Mouse (Mus musculus) kidney, embryonic 16.5 days (tissue): ENCODE data around the gene Ostn. TPM values are rescaled to one million over a fixed set of nuclear protein-coding genes. Genes with fewer than 3 reads are reported as not detected.
A peak's percentile ranks its signal among the peaks of the same experiment; 100 is the strongest.

ENCODE experiments used
- ATAC-seq: fragments of 200-750 bp; cut with Nextera tagmentation; 2 replicates; pipeline ENCODE4 v1.8.0; 2017; ENCODE audit warnings: moderate TSS enrichment; ENCODE audit not compliant: low FRiP score, low TSS enrichment
- H3K27ac ChIP-seq: fragments of 300-500 bp; sonication (generic); 2 replicates; pipeline ENCODE4 v1.5.1; 2014; ENCODE audit warnings: low read length
- H3K27me3 ChIP-seq: fragments of 300-500 bp; sonication (generic); 2 replicates; pipeline ENCODE4 v1.6.1; 2014; ENCODE audit warnings: low read length, control low read depth, mixed read lengths; ENCODE audit not compliant: insufficient read depth
- H3K36me3 ChIP-seq: fragments of 300-500 bp; sonication (generic); 2 replicates; pipeline ENCODE4 v1.6.1; 2014; ENCODE audit warnings: low read length, control low read depth, mixed read lengths; ENCODE audit not compliant: insufficient read depth
- H3K4me1 ChIP-seq: fragments of 300-500 bp; sonication (generic); 2 replicates; pipeline ENCODE4 v1.6.1; 2014; ENCODE audit warnings: low read length, control low read depth, mixed read lengths; ENCODE audit not compliant: insufficient read depth
- H3K4me2 ChIP-seq: fragments of 300-500 bp; sonication (generic); replicated peaks from 2 replicates; pipeline ENCODE4 v1.6.1; 2014; ENCODE audit warnings: low read depth, low read length
- H3K4me3 ChIP-seq: fragments of 300-500 bp; sonication (generic); 2 replicates; pipeline ENCODE4 v1.5.1; 2014; ENCODE audit warnings: mild to moderate bottlenecking, low read length
- H3K9ac ChIP-seq: fragments of 300-500 bp; sonication (generic); replicated peaks from 2 replicates; pipeline ENCODE4 v1.6.1; 2014; ENCODE audit warnings: low read length
- H3K9me3 ChIP-seq: fragments of 300-500 bp; sonication (generic); 2 replicates; pipeline ENCODE4 v1.6.1; 2016; ENCODE audit warnings: low read length, control low read depth
- WGBS: fragments of 180-500 bp; shearing (Covaris S2); extraction: QIAGEN DNeasy Blood & Tissue Kit; methylation state at CpG from one replicate; pipeline ENCODE4 v1.1.7; 2014; 5-methylcytosine and 5-hydroxymethylcytosine counted together
- polyA plus RNA-seq: library from polyadenylated mRNA; unstranded; fragments of >200 nt; fragmentation: Nextera tagmentation; extraction: Ambion mirVana; gene quantifications from 2 replicates; pipeline ENCODE4 v1.2.1, GENCODE M21; 2015

Gene Ostn
- polyA plus RNA-seq, 1 experiment from 2014 or later = 0.11 TPM

GRCm38 (mm10) chr16:27349878-27350532, 42.7 kb downstream of the Ostn start:
- no peak for ATAC-seq
- WGBS = 87% methylated on average over 7 of the region's 7 CpGs
- Histone ChIP-seq H3K9ac (no peak overlapping the region), H3K9me3 (no peaks in the 10 kb centered on the region), H3K27me3 (no peaks in the 10 kb centered on the region), H3K4me2 (no peak overlapping the region), H3K4me1 (no peaks in the 10 kb centered on the region), H3K4me3 (no peak overlapping the region), H3K27ac (no peak overlapping the region), H3K36me3 (no peaks in the 10 kb centered on the region)

GRCm38 (mm10) chr16:27354464-27354863, 47.2 kb downstream of the Ostn start:
- 41% methylated on average over 2 of the region's 2 CpGs for WGBS
- no peak overlapping the region for H3K9ac ChIP-seq
- H3K4me1 ChIP-seq = no peaks in the 10 kb centered on the region
- H3K27ac ChIP-seq = no peak overlapping the region
- no peak for ATAC-seq
- no peak overlapping the region for H3K4me3 ChIP-seq
- no peaks in the 10 kb centered on the region for H3K9me3 ChIP-seq
- no peaks in the 10 kb centered on the region for H3K27me3 ChIP-seq
- no peak overlapping the region for H3K4me2 ChIP-seq
- no peaks in the 10 kb centered on the region for H3K36me3 ChIP-seq

- no peak overlapping the region for H3K4me3 ChIP-seq
- ATAC-seq = no peak
- no peaks in the 10 kb centered on the region for H3K36me3 ChIP-seq
- H3K4me2 ChIP-seq = no peak overlapping the region
- no peaks in the 10 kb centered on the region for H3K9me3 ChIP-seq
- H3K4me1 ChIP-seq = no peaks in the 10 kb centered on the region
- no peak overlapping the region for H3K27ac ChIP-seq
- no peak overlapping the region for H3K9ac ChIP-seq
- no peaks in the 10 kb centered on the region for H3K27me3 ChIP-seq
- WGBS = 90% methylated on average over 1 of the region's 1 CpGs
These were observed 52.8 kb downstream of the Ostn start for GRCm38 (mm10) chr16:27360059-27360458.

GRCm38 (mm10) chr16:27370191-27370590, 62.9 kb downstream of the Ostn start, which contains the start of gene Uts2b:
TSS of gene Uts2b (minus strand) at chr16:27370239.
- H3K27me3 ChIP-seq = no peaks in the 10 kb centered on the region
- ATAC-seq = no peak
- H3K36me3 ChIP-seq = no peaks in the 10 kb centered on the region
- no peak within 1 kb of the TSS for H3K27ac ChIP-seq
- H3K9ac ChIP-seq = no peak within 1 kb of the TSS
- no peak within 1 kb of the TSS for H3K4me3 ChIP-seq
- WGBS = 73% methylated on average over 8 of the region's 8 CpGs
- H3K4me2 ChIP-seq = no peak within 1 kb of the TSS
- H3K4me1 ChIP-seq = 0 out of 2 replicates have a peak, but pooled peaks cover 4% of the 10 kb centered on the region
- no peaks in the 10 kb centered on the region for H3K9me3 ChIP-seq

GRCm38 (mm10) chr16:27370700-27371099, 63.4 kb downstream of the Ostn start:
- WGBS = 50% methylated on average over 2 of the region's 2 CpGs
- Histone ChIP-seq H3K4me3 (no peak overlapping the region), H3K36me3 (no peaks in the 10 kb centered on the region), H3K27me3 (no peaks in the 10 kb centered on the region), H3K27ac (no peak overlapping the region), H3K9ac (no peak overlapping the region), H3K9me3 (no peaks in the 10 kb centered on the region), H3K4me1 (0 out of 2 replicates have a peak, but pooled peaks cover 7% of the 10 kb centered on the region), H3K4me2 (no peak overlapping the region)
- ATAC-seq = no peak

- no peak overlapping the region for H3K9ac ChIP-seq
- 0 out of 2 replicates have a peak, but pooled peaks cover 9% of the 10 kb centered on the region for H3K4me1 ChIP-seq
- no peak for ATAC-seq
- H3K9me3 ChIP-seq = no peaks in the 10 kb centered on the region
- no peak overlapping the region for H3K27ac ChIP-seq
- no peak overlapping the region for H3K4me3 ChIP-seq
- H3K27me3 ChIP-seq = no peaks in the 10 kb centered on the region
- no peak overlapping the region for H3K4me2 ChIP-seq
- no peaks in the 10 kb centered on the region for H3K36me3 ChIP-seq
- WGBS = 65% methylated on average over 3 of the region's 3 CpGs
These were observed 66.8 kb downstream of the Ostn start for GRCm38 (mm10) chr16:27374139-27374538.

GRCm38 (mm10) chr16:27375318-27375717, 68.0 kb downstream of the Ostn start:
- Histone ChIP-seq H3K27ac (peak overlapping the region; percentile 68), H3K4me1 (0 out of 2 replicates have a peak, but pooled peaks cover 9% of the 10 kb centered on the region), H3K9ac (no peak overlapping the region), H3K27me3 (no peaks in the 10 kb centered on the region), H3K36me3 (no peaks in the 10 kb centered on the region), H3K9me3 (no peaks in the 10 kb centered on the region), H3K4me2 (no peak overlapping the region), H3K4me3 (no peak overlapping the region)
- peak; percentile 91 for ATAC-seq
- 76% methylated on average over 2 of the region's 2 CpGs for WGBS

GRCm38 (mm10) chr16:27376556-27376955, 69.3 kb downstream of the Ostn start:
- Histone ChIP-seq H3K27me3 (no peaks in the 10 kb centered on the region), H3K36me3 (no peaks in the 10 kb centered on the region)
- no peak for ATAC-seq

GRCm38 (mm10) chr16:27382217-27382616, 74.9 kb downstream of the Ostn start:
- H3K4me2 ChIP-seq = no peak overlapping the region
- no peaks in the 10 kb centered on the region for H3K9me3 ChIP-seq
- H3K4me1 ChIP-seq = peaks cover 4% of the 10 kb centered on the region
- H3K9ac ChIP-seq = no peak overlapping the region
- no peak overlapping the region for H3K27ac ChIP-seq
- 82% methylated on average over 4 of the region's 4 CpGs for WGBS
- no peaks in the 10 kb centered on the region for H3K27me3 ChIP-seq
- no peak for ATAC-seq
- no peaks in the 10 kb centered on the region for H3K36me3 ChIP-seq
- H3K4me3 ChIP-seq = no peak overlapping the region

More at GRCm38 (mm10) chr16:27376556-27376955, 69.3 kb downstream of the Ostn start:
- no peak overlapping the region for H3K9ac ChIP-seq
- no peak overlapping the region for H3K4me2 ChIP-seq
- no peak overlapping the region for H3K27ac ChIP-seq
- 0 out of 2 replicates have a peak, but pooled peaks cover 9% of the 10 kb centered on the region for H3K4me1 ChIP-seq
- no peaks in the 10 kb centered on the region for H3K9me3 ChIP-seq
- no peak overlapping the region for H3K4me3 ChIP-seq

- no peaks in the 10 kb centered on the region for H3K27me3 ChIP-seq
- H3K4me2 ChIP-seq = no peak overlapping the region
- no peak for ATAC-seq
- H3K4me1 ChIP-seq = peaks cover 19% of the 10 kb centered on the region
- H3K4me3 ChIP-seq = no peak overlapping the region
- H3K36me3 ChIP-seq = no peaks in the 10 kb centered on the region
- H3K27ac ChIP-seq = no peak overlapping the region
- no peak overlapping the region for H3K9ac ChIP-seq
- 80% methylated on average over 4 of the region's 4 CpGs for WGBS
- H3K9me3 ChIP-seq = no peaks in the 10 kb centered on the region
These were observed 77.8 kb downstream of the Ostn start for GRCm38 (mm10) chr16:27384893-27385603.
